In genomic region chr11:4885385-4885903, GRCm38 (mm10) we compare ENCODE assay signal across 8 mouse cellular contexts. TPM values are rescaled to one million over a fixed set of nuclear protein-coding genes. Genes with fewer than 3 reads are reported as not detected.
DNase-seq lines count a peak whose midpoint lies in the region; ATAC-seq and TF ChIP-seq lines count a peak whose summit lies in the region.

No protein-coding gene starts in this region.

- peak; percentile 22 for TF ChIP-seq CTCF in ES-Bruce4 (IDR thresholded peaks at IDR 0.05; ENCODE audit: low read depth, low read length)

- no peaks in the 10 kb centered on the region for H3K9me3 ChIP-seq in heart, embryonic 12.5 days (replicated peaks)
- H3K9me3 ChIP-seq in ES-Bruce4 (replicated peaks; ENCODE audit: control insufficient read depth, insufficient read depth, low read length, poor library complexity, severe bottlenecking), result no peaks in the 10 kb centered on the region

- no peak for TF ChIP-seq EP300 in ES-Bruce4 (IDR thresholded peaks at IDR 0.05; ENCODE audit: insufficient read depth, low read depth, low read length)

- H3K4me2 ChIP-seq in heart, embryonic 12.5 days, result no peak overlapping the region

- TF ChIP-seq POLR2A in ES-Bruce4 (IDR thresholded peaks at IDR 0.05; ENCODE audit: insufficient read depth, low read length), result no peak

- DNase-seq in heart, postnatal 4 days, result peak; percentile 52
- DNase-seq in A20 (ENCODE audit: low read depth, low spot score), result peak; percentile 55
- peak; percentile 76 to 81 for DNase-seq in cerebellum, postnatal 10 days
- DNase-seq in layer of hippocampus, postnatal 14 days (ENCODE audit: low spot score in 2 of 2), result peak; percentile 21 to 31
- DNase-seq in retina, embryonic 14.5 days (ENCODE audit: low spot score), result peak; percentile 75
- DNase-seq in Muller cell, postnatal 12 days (ENCODE audit: inconsistent ontology term), result no peak

- WGBS in heart, embryonic 12.5 days, result 66% methylated on average over 2 of the region's 2 CpGs

- H3K4me1 ChIP-seq in heart, embryonic 12.5 days (replicated peaks), result peaks cover 21% of the 10 kb centered on the region
- H3K4me1 ChIP-seq in ES-Bruce4 (ENCODE audit: control insufficient read depth, insufficient read depth, low read length), result no peaks in the 10 kb centered on the region

- no peaks in the 10 kb centered on the region for H3K27me3 ChIP-seq in heart, embryonic 12.5 days (replicated peaks)
- no peaks in the 10 kb centered on the region for H3K27me3 ChIP-seq in ES-Bruce4 (ENCODE audit: control insufficient read depth, insufficient read depth, low read length, poor library complexity, severe bottlenecking)

- H3K9ac ChIP-seq in heart, embryonic 12.5 days, result no peak overlapping the region
- H3K9ac ChIP-seq in ES-Bruce4 (ENCODE audit: low read depth, poor library complexity, severe bottlenecking), result no peak overlapping the region

- no peak for ATAC-seq in heart, embryonic 12.5 days (ENCODE audit: insufficient number of reproducible peaks, low FRiP score)

- no peak overlapping the region for H3K27ac ChIP-seq in heart, embryonic 12.5 days (ENCODE audit: poor library complexity, severe bottlenecking)
- no peak overlapping the region for H3K27ac ChIP-seq in ES-Bruce4 (ENCODE audit: insufficient read depth, low read length)

- peaks cover 44% of the 10 kb centered on the region for H3K36me3 ChIP-seq in heart, embryonic 12.5 days
- peaks cover 36% of the 10 kb centered on the region for H3K36me3 ChIP-seq in ES-Bruce4 (ENCODE audit: control insufficient read depth, insufficient read depth, low read length, poor library complexity, severe bottlenecking)

- no peak overlapping the region for H3K4me3 ChIP-seq in heart, embryonic 12.5 days
- no peak overlapping the region for H3K4me3 ChIP-seq in ES-Bruce4 (ENCODE audit: low read depth, low read length)

RNA-seq across cellular contexts. Expression of gene Thoc5, which starts 9.7 kb away (rescaled TPM):
- 10 to 100 TPM; 22.4 to 23.8 TPM for total RNA-seq in heart, postnatal 4 days (2021)
- polyA plus RNA-seq in heart, embryonic 12.5 days (2016; fragmentation: Nextera tagmentation; extraction: Ambion mirVana), result 28.8 and 29.6 TPM in 2 replicates
- 51.3 and 52.3 TPM in 2 replicates for polyA plus RNA-seq in ES-Bruce4 (2011; ENCODE audit: insufficient read depth, insufficient read length, low read depth, missing spikeins)
- 10 to 100 TPM; 35.5 to 40.3 TPM for total RNA-seq in layer of hippocampus, postnatal 14 days (2021)

RNA-seq across cellular contexts. Expression of gene Nipsnap1, which starts 11.7 kb away (rescaled TPM):
- total RNA-seq in heart, postnatal 4 days (2021), result 1 to 10 TPM; 4.4 to 7.0 TPM
- 35.8 and 36.1 TPM in 2 replicates for polyA plus RNA-seq in heart, embryonic 12.5 days (2016; fragmentation: Nextera tagmentation; extraction: Ambion mirVana)
- 83.4 and 91.2 TPM in 2 replicates for polyA plus RNA-seq in ES-Bruce4 (2011; ENCODE audit: insufficient read depth, insufficient read length, low read depth, missing spikeins)
- 10 to 100 TPM; 83.4 to 91.1 TPM for total RNA-seq in layer of hippocampus, postnatal 14 days (2021)

RNA-seq across cellular contexts. Expression of gene Nf2, which starts 36.1 kb away (rescaled TPM):
- 100 to 1,000 TPM; 101 to 103 TPM for total RNA-seq in heart, postnatal 4 days (2021)
- polyA plus RNA-seq in heart, embryonic 12.5 days (2016; fragmentation: Nextera tagmentation; extraction: Ambion mirVana), result 50.7 and 51.7 TPM in 2 replicates
- 77.7 and 81.5 TPM in 2 replicates for polyA plus RNA-seq in ES-Bruce4 (2011; ENCODE audit: insufficient read depth, insufficient read length, low read depth, missing spikeins)
- total RNA-seq in layer of hippocampus, postnatal 14 days (2021), result 100 to 1,000 TPM; 148 to 156 TPM

Comparison
In these comparisons a context has a peak if more than half of its experiments do, and no peak if none do; other contexts are left out.
1. RNA of gene Nipsnap1, which starts 11.7 kb away (total RNA-seq): 83.4 to 91.1 TPM in layer of hippocampus, postnatal 14 days; 4.4 to 7.0 TPM in heart, postnatal 4 days; every median in the first group is over 10 times any median in the second.